Mouse (Mus musculus) embryonic facial prominence, embryonic 10.5 days (tissue): ENCODE measurements around the gene Adamts2. TPM values are rescaled to one million over a fixed set of nuclear protein-coding genes. Genes with fewer than 3 reads are reported as not detected.

Experiments used
- DNase-seq: peaks from one replicate; pipeline ENCODE4 v3.0.0-alpha.2; 2017; ENCODE audit warnings: low spot score
- H3K27ac ChIP-seq: fragments of 300-500 bp; sonication (generic); replicated peaks from 2 replicates; pipeline ENCODE4 v1.5.1; 2016; ENCODE audit warnings: mild to moderate bottlenecking
- H3K27me3 ChIP-seq: fragments of 300-500 bp; sonication (generic); replicated peaks from 2 replicates; pipeline ENCODE4 v1.6.1; 2016; ENCODE audit warnings: low read depth, mild to moderate bottlenecking; ENCODE audit not compliant: poor library complexity, severe bottlenecking
- H3K36me3 ChIP-seq: fragments of 300-500 bp; sonication (generic); replicated peaks from 2 replicates; pipeline ENCODE4 v1.6.1; 2016; ENCODE audit warnings: mild to moderate bottlenecking, moderate library complexity
- H3K4me1 ChIP-seq: fragments of 300-500 bp; sonication (generic); 2 replicates; pipeline ENCODE4 v1.6.1; 2016
- H3K4me3 ChIP-seq: fragments of 300-500 bp; sonication (generic); 2 replicates; pipeline ENCODE4 v1.5.1; 2016; ENCODE audit warnings: mild to moderate bottlenecking, moderate library complexity
- H3K9me3 ChIP-seq: fragments of 300-500 bp; sonication (generic); 2 replicates; pipeline ENCODE4 v1.6.1; 2016; ENCODE audit warnings: mild to moderate bottlenecking
- whole genome bisulfite sequencing: fragments of 180-500 bp; shearing (Covaris S2); methylation state at CpG from one replicate; pipeline ENCODE4 v1.1.7; 2016; 5-methylcytosine and 5-hydroxymethylcytosine counted together
- polyA plus RNA-seq: library from polyadenylated mRNA; unstranded; fragments of >200 nt; fragmentation: Nextera tagmentation; extraction: Ambion mirVana; gene quantifications from 2 replicates; pipeline ENCODE4 v1.2.1, GENCODE M21; 2016

Gene Adamts2
- polyA plus RNA-seq, 1 experiment from 2014 or later, result 1.4 TPM

GRCm38 (mm10) chr11:50720421-50720820 lies 118.5 kb downstream of the Adamts2 start:
- H3K27me3 ChIP-seq, result no peaks in the 10 kb centered on the region
- no peak for DNase-seq
- peaks cover 58% of the 10 kb centered on the region for H3K4me1 ChIP-seq
- WGBS, result 78% methylated on average over 6 of the region's 6 CpGs
- no peak overlapping the region for H3K27ac ChIP-seq
- H3K4me3 ChIP-seq, result no peak overlapping the region
- no peaks in the 10 kb centered on the region for H3K9me3 ChIP-seq
- no peaks in the 10 kb centered on the region for H3K36me3 ChIP-seq

GRCm38 (mm10) chr11:50720856-50721550 lies 119.1 kb downstream of the Adamts2 start:
- Histone ChIP-seq H3K4me1 (peaks cover 63% of the 10 kb centered on the region), H3K27me3 (no peaks in the 10 kb centered on the region)
- no peak for DNase-seq

GRCm38 (mm10) chr11:50725595-50725994 lies 123.7 kb downstream of the Adamts2 start:
- Histone ChIP-seq H3K9me3 (no peaks in the 10 kb centered on the region), H3K27ac (no peak overlapping the region), H3K27me3 (no peaks in the 10 kb centered on the region), H3K36me3 (no peaks in the 10 kb centered on the region), H3K4me3 (no peak overlapping the region), H3K4me1 (peaks cover 22% of the 10 kb centered on the region)
- no peak for DNase-seq
- 69% methylated on average over 4 of the region's 4 CpGs for WGBS

More at GRCm38 (mm10) chr11:50720856-50721550, 119.1 kb downstream of the Adamts2 start:
- H3K4me3 ChIP-seq, result no peak overlapping the region
- 63% methylated on average over 12 of the region's 12 CpGs for WGBS
- no peaks in the 10 kb centered on the region for H3K36me3 ChIP-seq
- H3K27ac ChIP-seq, result no peak overlapping the region
- no peaks in the 10 kb centered on the region for H3K9me3 ChIP-seq

- H3K36me3 ChIP-seq, result no peaks in the 10 kb centered on the region
- 81% methylated on average over 5 of the region's 5 CpGs for WGBS
Measured at GRCm38 (mm10) chr11:50726035-50726434, 124.2 kb downstream of the Adamts2 start.

GRCm38 (mm10) chr11:50733146-50733545 lies 131.3 kb downstream of the Adamts2 start:
- 66% methylated on average over 3 of the region's 3 CpGs for WGBS
- DNase-seq, result no peak
- H3K4me3 ChIP-seq, result no peak overlapping the region
- H3K4me1 ChIP-seq, result peaks cover 10% of the 10 kb centered on the region
- no peak overlapping the region for H3K27ac ChIP-seq
- no peaks in the 10 kb centered on the region for H3K36me3 ChIP-seq
- no peaks in the 10 kb centered on the region for H3K27me3 ChIP-seq
- H3K9me3 ChIP-seq, result 0 out of 2 replicates have a peak, but pooled peaks cover 4% of the 10 kb centered on the region

More at GRCm38 (mm10) chr11:50726035-50726434, 124.2 kb downstream of the Adamts2 start:
- Histone ChIP-seq H3K9me3 (no peaks in the 10 kb centered on the region), H3K4me1 (peaks cover 18% of the 10 kb centered on the region), H3K27ac (no peak overlapping the region), H3K27me3 (no peaks in the 10 kb centered on the region), H3K4me3 (no peak overlapping the region)
- no peak for DNase-seq

- Histone ChIP-seq H3K9me3 (0 out of 2 replicates have a peak, but pooled peaks cover 4% of the 10 kb centered on the region), H3K36me3 (no peaks in the 10 kb centered on the region), H3K27ac (no peak overlapping the region), H3K4me1 (peaks cover 10% of the 10 kb centered on the region), H3K27me3 (no peaks in the 10 kb centered on the region), H3K4me3 (no peak overlapping the region)
- WGBS, result 60% methylated on average over 4 of the region's 4 CpGs
- no peak for DNase-seq
Measured at GRCm38 (mm10) chr11:50734129-50734528, 132.2 kb downstream of the Adamts2 start.

- Histone ChIP-seq H3K4me3 (no peak overlapping the region), H3K4me1 (peaks cover 14% of the 10 kb centered on the region), H3K9me3 (0 out of 2 replicates have a peak, but pooled peaks cover 4% of the 10 kb centered on the region), H3K27ac (no peak overlapping the region), H3K27me3 (no peaks in the 10 kb centered on the region), H3K36me3 (no peaks in the 10 kb centered on the region)
- DNase-seq, result no peak
- 87% methylated on average over 1 of the region's 1 CpGs for WGBS
Measured at GRCm38 (mm10) chr11:50736548-50736947, 134.7 kb downstream of the Adamts2 start.

GRCm38 (mm10) chr11:50738436-50738835 lies 136.6 kb downstream of the Adamts2 start:
- H3K27me3 ChIP-seq, result no peaks in the 10 kb centered on the region
- no peaks in the 10 kb centered on the region for H3K36me3 ChIP-seq
- 0 out of 2 replicates have a peak, but pooled peaks cover 4% of the 10 kb centered on the region for H3K9me3 ChIP-seq
- 97% methylated on average over 1 of the region's 1 CpGs for WGBS
- peaks cover 7% of the 10 kb centered on the region for H3K4me1 ChIP-seq
- no peak for DNase-seq
- no peak overlapping the region for H3K27ac ChIP-seq
- no peak overlapping the region for H3K4me3 ChIP-seq

- H3K27ac ChIP-seq, result no peak overlapping the region
- DNase-seq, result no peak
- no peaks in the 10 kb centered on the region for H3K27me3 ChIP-seq
- no peak overlapping the region for H3K4me3 ChIP-seq
- 61% methylated on average over 10 of the region's 10 CpGs for WGBS
- peaks cover 3% of the 10 kb centered on the region; the same call in 1 of the 2 replicates for H3K4me1 ChIP-seq
- H3K9me3 ChIP-seq, result 0 out of 2 replicates have a peak, but pooled peaks cover 4% of the 10 kb centered on the region
- no peaks in the 10 kb centered on the region for H3K36me3 ChIP-seq
Measured at GRCm38 (mm10) chr11:50739453-50739852, 137.6 kb downstream of the Adamts2 start.

GRCm38 (mm10) chr11:50742146-50742545 lies 140.3 kb downstream of the Adamts2 start:
- H3K4me3 ChIP-seq, result no peak overlapping the region
- no peaks in the 10 kb centered on the region for H3K36me3 ChIP-seq
- H3K27ac ChIP-seq, result no peak overlapping the region
- peaks cover 15% of the 10 kb centered on the region for H3K4me1 ChIP-seq
- H3K9me3 ChIP-seq, result 0 out of 2 replicates have a peak, but pooled peaks cover 4% of the 10 kb centered on the region
- H3K27me3 ChIP-seq, result no peaks in the 10 kb centered on the region
- WGBS, result 65% methylated on average over 1 of the region's 1 CpGs
- no peak for DNase-seq

GRCm38 (mm10) chr11:50744971-50745370 lies 143.1 kb downstream of the Adamts2 start:
- Histone ChIP-seq H3K4me1 (peaks cover 18% of the 10 kb centered on the region), H3K9me3 (no peaks in the 10 kb centered on the region), H3K27ac (0 out of 2 replicates have a peak overlapping the region, but pooled peaks have one; percentile 10), H3K4me3 (no peak overlapping the region), H3K36me3 (no peaks in the 10 kb centered on the region), H3K27me3 (no peaks in the 10 kb centered on the region)
- WGBS, result 60% methylated on average over 6 of the region's 6 CpGs
- DNase-seq, result no peak

- Histone ChIP-seq H3K27ac (0 out of 2 replicates have a peak overlapping the region, but pooled peaks have one; percentile 24), H3K36me3 (no peaks in the 10 kb centered on the region), H3K4me3 (no peak overlapping the region), H3K9me3 (no peaks in the 10 kb centered on the region), H3K27me3 (no peaks in the 10 kb centered on the region), H3K4me1 (peaks cover 29% of the 10 kb centered on the region)
- WGBS, result 43% methylated on average over 2 of the region's 2 CpGs
- DNase-seq, result no peak
Measured at GRCm38 (mm10) chr11:50746508-50746907, 144.6 kb downstream of the Adamts2 start.

GRCm38 (mm10) chr11:50750983-50751585 lies 149.2 kb downstream of the Adamts2 start:
- no peaks in the 10 kb centered on the region for H3K9me3 ChIP-seq
- no peak overlapping the region for H3K4me3 ChIP-seq
- WGBS, result 42% methylated on average over 7 of the region's 7 CpGs
- no peak for DNase-seq
- no peaks in the 10 kb centered on the region for H3K27me3 ChIP-seq
- H3K27ac ChIP-seq, result peak overlapping the region; percentile 14; the same call in 1 of the 2 replicates
- no peaks in the 10 kb centered on the region for H3K36me3 ChIP-seq
- peaks cover 18% of the 10 kb centered on the region for H3K4me1 ChIP-seq
